12 mouse cellular contexts compared by ENCODE assay signal in genomic region chr14:51886051-51886450, GRCm38 (mm10). TPM values are rescaled to one million over a fixed set of nuclear protein-coding genes. Genes with fewer than 3 reads are reported as not detected.
A peak's percentile ranks its signal among the peaks of the same experiment; 100 is the strongest.
DNase-seq lines count a peak whose midpoint lies in the region; ATAC-seq and TF ChIP-seq lines count a peak whose summit lies in the region.
"Had no signal": no experiment of that assay in that cellular context is flagged by ENCODE, and none has a peak within 500 bp of the region (broad histone marks: within the 10 kb centered on the region; RNA-seq: fewer than 3 reads in every experiment).

No protein-coding gene starts in this region.

- H3K36me3 ChIP-seq in lung, embryonic 15.5 days, result peaks cover 40% of the 10 kb centered on the region
- peaks cover 3% of the 10 kb centered on the region; the same call in 1 of the 2 replicates for H3K36me3 ChIP-seq in forebrain, embryonic 11.5 days (ENCODE audit: control insufficient read depth, insufficient read depth, low read length)
- peaks cover 46% of the 10 kb centered on the region for H3K36me3 ChIP-seq in limb, embryonic 13.5 days
- peaks cover 44% of the 10 kb centered on the region for H3K36me3 ChIP-seq in neural tube, embryonic 15.5 days

- DNase-seq in lung, postnatal 25 days (ENCODE audit: low spot score), result no peak
- no peak for DNase-seq in forebrain, embryonic 11.5 days (ENCODE audit: low spot score)
- DNase-seq in cerebellum, adult 2 months, result no peak
- no peak for DNase-seq in left cerebral cortex, adult 8-10 months (ENCODE audit: low spot score in 2 of 2)
- no peak for DNase-seq in thymus, postnatal 36 days
- DNase-seq: cerebellum, adult 11-12 months had no signal

- H3K4me2 ChIP-seq in lung, embryonic 15.5 days, result peak overlapping the region; percentile 74; the same call in 1 of the 2 replicates
- H3K4me2 ChIP-seq in forebrain, embryonic 11.5 days (ENCODE audit: low read depth, low read length, severe bottlenecking), result peak overlapping the region; percentile 87; the same call in 1 of the 2 replicates
- H3K4me2 ChIP-seq in limb, embryonic 13.5 days (replicated peaks), result peak overlapping the region; percentile 89
- H3K4me2 ChIP-seq in neural tube, embryonic 15.5 days, result peak overlapping the region; percentile 77

- no peaks in the 10 kb centered on the region for H3K27me3 ChIP-seq in lung, embryonic 15.5 days
- H3K27me3 ChIP-seq in forebrain, embryonic 11.5 days (ENCODE audit: control insufficient read depth, insufficient read depth, low read length), result no peaks in the 10 kb centered on the region
- no peaks in the 10 kb centered on the region for H3K27me3 ChIP-seq in limb, embryonic 13.5 days
- H3K27me3 ChIP-seq in neural tube, embryonic 15.5 days (replicated peaks), result no peaks in the 10 kb centered on the region
- H3K27me3 ChIP-seq in cerebellum, adult 2 months (ENCODE audit: control insufficient read depth, insufficient read depth, low read length), result no peaks in the 10 kb centered on the region
- H3K27me3 ChIP-seq: Patski had no signal

- peaks cover 14% of the 10 kb centered on the region for H3K4me1 ChIP-seq in lung, embryonic 15.5 days
- H3K4me1 ChIP-seq in forebrain, embryonic 11.5 days (replicated peaks; ENCODE audit: control insufficient read depth, insufficient read depth, low read length), result peaks cover 3% of the 10 kb centered on the region; the same call in 1 of the 2 replicates
- H3K4me1 ChIP-seq in limb, embryonic 13.5 days, result peaks cover 14% of the 10 kb centered on the region
- H3K4me1 ChIP-seq in neural tube, embryonic 15.5 days, result peaks cover 18% of the 10 kb centered on the region
- peaks cover 4% of the 10 kb centered on the region; the same call in 1 of the 2 replicates for H3K4me1 ChIP-seq in cerebellum, adult 2 months (ENCODE audit: control insufficient read depth, insufficient read depth, low read length)

- H3K9me3 ChIP-seq in lung, embryonic 15.5 days, result no peaks in the 10 kb centered on the region
- no peaks in the 10 kb centered on the region for H3K9me3 ChIP-seq in forebrain, embryonic 11.5 days (ENCODE audit: control insufficient read depth, low read length)
- no peaks in the 10 kb centered on the region for H3K9me3 ChIP-seq in limb, embryonic 13.5 days
- H3K9me3 ChIP-seq in neural tube, embryonic 15.5 days (replicated peaks), result no peaks in the 10 kb centered on the region

- TF ChIP-seq POLR2A in cerebellum, adult 2 months (IDR thresholded peaks at IDR 0.05; ENCODE audit: borderline replicate concordance, insufficient read depth, low read length), result no peak

- ATAC-seq in lung, embryonic 15.5 days (ENCODE audit: borderline replicate concordance, extremely low read depth, low FRiP score, low TSS enrichment), result no peak
- ATAC-seq in forebrain, embryonic 11.5 days (replicated peaks; ENCODE audit: low FRiP score), result no peak
- no peak for ATAC-seq in limb, embryonic 13.5 days (ENCODE audit: low FRiP score, low read depth)
- ATAC-seq in neural tube, embryonic 15.5 days (ENCODE audit: low FRiP score), result no peak
- ATAC-seq: Patski had no signal

- 67% methylated on average over 6 of the region's 6 CpGs for WGBS in lung, embryonic 15.5 days
- WGBS in forebrain, embryonic 11.5 days, result 47% methylated on average over 6 of the region's 6 CpGs
- 67% methylated on average over 6 of the region's 6 CpGs for WGBS in limb, embryonic 13.5 days
- 53% methylated on average over 6 of the region's 6 CpGs for WGBS in neural tube, embryonic 15.5 days
- WGBS in cerebellum, adult 2 months, result 44% methylated on average over 6 of the region's 6 CpGs

- no peak overlapping the region for H3K9ac ChIP-seq in lung, embryonic 15.5 days
- no peak overlapping the region for H3K9ac ChIP-seq in forebrain, embryonic 11.5 days (ENCODE audit: low read length)
- H3K9ac ChIP-seq in limb, embryonic 13.5 days, result no peak overlapping the region
- no peak overlapping the region for H3K9ac ChIP-seq in neural tube, embryonic 15.5 days (replicated peaks)

- TF ChIP-seq CTCF in cerebellum, adult 2 months (IDR thresholded peaks at IDR 0.05; ENCODE audit: borderline replicate concordance, insufficient read depth, low read depth, low read length), result no peak

- peak overlapping the region; percentile 55; the same call in 1 of the 2 replicates for H3K4me3 ChIP-seq in lung, embryonic 15.5 days
- H3K4me3 ChIP-seq in forebrain, embryonic 11.5 days (ENCODE audit: low read depth, low read length), result peak overlapping the region; percentile 65; the same call in 1 of the 2 replicates
- H3K4me3 ChIP-seq in limb, embryonic 13.5 days, result peak overlapping the region; percentile 80
- H3K4me3 ChIP-seq in neural tube, embryonic 15.5 days (replicated peaks), result peak overlapping the region; percentile 76
- H3K4me3 ChIP-seq in cerebellum, adult 2 months (replicated peaks; ENCODE audit: insufficient read depth, low read depth, low read length), result no peak overlapping the region

- H3K27ac ChIP-seq in lung, embryonic 15.5 days, result no peak overlapping the region
- H3K27ac ChIP-seq in forebrain, embryonic 11.5 days (ENCODE audit: low read depth, low read length), result no peak overlapping the region
- H3K27ac ChIP-seq in limb, embryonic 13.5 days, result no peak overlapping the region
- no peak overlapping the region for H3K27ac ChIP-seq in neural tube, embryonic 15.5 days (replicated peaks)
- H3K27ac ChIP-seq in cerebellum, adult 2 months (ENCODE audit: insufficient read depth, low read length), result no peak overlapping the region

RNA-seq across cellular contexts. Expression of gene Mettl17, which starts 1.4 kb away (rescaled TPM):
- 40.0 and 40.1 TPM in 2 replicates for polyA plus RNA-seq in lung, embryonic 15.5 days (2015; fragmentation: Nextera tagmentation; extraction: Ambion mirVana)
- polyA plus RNA-seq in forebrain, embryonic 11.5 days (2014; fragmentation: Nextera tagmentation; extraction: Ambion mirVana), result 48.1 and 60.0 TPM in 2 replicates
- 52.1 and 62.2 TPM in 2 replicates for polyA plus RNA-seq in limb, embryonic 13.5 days (2015; fragmentation: Nextera tagmentation; extraction: Ambion mirVana)
- polyA plus RNA-seq in neural tube, embryonic 15.5 days (2015; fragmentation: Nextera tagmentation; extraction: Ambion mirVana), result 83.5 and 90.9 TPM in 2 replicates
- 52.5 and 55.4 TPM in 2 replicates for polyA plus RNA-seq in cerebellum, adult 2 months (2012; rRNA removed)
- 10 to 100 TPM; 26.5 to 30.4 (median 28.4) TPM for total RNA-seq in left cerebral cortex, adult 8-10 months (2022)

RNA-seq across cellular contexts. Expression of gene Slc39a2, which starts 6.6 kb away (rescaled TPM):
- polyA plus RNA-seq in lung, embryonic 15.5 days (2015; fragmentation: Nextera tagmentation; extraction: Ambion mirVana), result 0.34 and 0.38 TPM in 2 replicates
- 0.45 and 0.89 TPM in 2 replicates for polyA plus RNA-seq in forebrain, embryonic 11.5 days (2014; fragmentation: Nextera tagmentation; extraction: Ambion mirVana)
- polyA plus RNA-seq in limb, embryonic 13.5 days (2015; fragmentation: Nextera tagmentation; extraction: Ambion mirVana), result 1.4 and 1.6 TPM in 2 replicates
- polyA plus RNA-seq in neural tube, embryonic 15.5 days (2015; fragmentation: Nextera tagmentation; extraction: Ambion mirVana), result 1.5 and 2.0 TPM in 2 replicates
- 13.8 and 15.0 TPM in 2 replicates for polyA plus RNA-seq in cerebellum, adult 2 months (2012; rRNA removed)
- 1 to 10 TPM; 3.2 to 5.3 (median 3.8) TPM for total RNA-seq in left cerebral cortex, adult 8-10 months (2022)

RNA-seq across cellular contexts. Expression of gene Ndrg2, which starts 27.9 kb away (rescaled TPM):
- polyA plus RNA-seq in lung, embryonic 15.5 days (2015; fragmentation: Nextera tagmentation; extraction: Ambion mirVana), result 60.6 and 63.7 TPM in 2 replicates
- polyA plus RNA-seq in forebrain, embryonic 11.5 days (2014; fragmentation: Nextera tagmentation; extraction: Ambion mirVana), result 8.9 and 11.2 TPM in 2 replicates
- 53.1 and 61.8 TPM in 2 replicates for polyA plus RNA-seq in limb, embryonic 13.5 days (2015; fragmentation: Nextera tagmentation; extraction: Ambion mirVana)
- 268 and 281 TPM in 2 replicates for polyA plus RNA-seq in neural tube, embryonic 15.5 days (2015; fragmentation: Nextera tagmentation; extraction: Ambion mirVana)
- 997 and 1,033 TPM in 2 replicates for polyA plus RNA-seq in cerebellum, adult 2 months (2012; rRNA removed)
- 100 to 1,000 TPM; 798 to 932 (median 862) TPM for total RNA-seq in left cerebral cortex, adult 8-10 months (2022)

RNA-seq across cellular contexts. Expression of gene Tppp2, which starts 32.2 kb away (rescaled TPM):
- not detected in 2 replicates for polyA plus RNA-seq in lung, embryonic 15.5 days (2015; fragmentation: Nextera tagmentation; extraction: Ambion mirVana)
- polyA plus RNA-seq in forebrain, embryonic 11.5 days (2014; fragmentation: Nextera tagmentation; extraction: Ambion mirVana), result not detected in 2 replicates
- not detected in 2 replicates for polyA plus RNA-seq in limb, embryonic 13.5 days (2015; fragmentation: Nextera tagmentation; extraction: Ambion mirVana)
- not detected in 2 replicates for polyA plus RNA-seq in neural tube, embryonic 15.5 days (2015; fragmentation: Nextera tagmentation; extraction: Ambion mirVana)
- not detected in 2 replicates for polyA plus RNA-seq in cerebellum, adult 2 months (2012; rRNA removed)
- not detected for total RNA-seq in left cerebral cortex, adult 8-10 months (2022)
- total RNA-seq: left cerebral cortex, adult 18-20 months had no signal
- polyA plus RNA-seq: Patski had no signal

RNA-seq across cellular contexts. Expression of gene Ear6, which starts 32.6 kb away (rescaled TPM):
- not detected in 2 replicates for polyA plus RNA-seq in lung, embryonic 15.5 days (2015; fragmentation: Nextera tagmentation; extraction: Ambion mirVana)
- not detected in 2 replicates for polyA plus RNA-seq in forebrain, embryonic 11.5 days (2014; fragmentation: Nextera tagmentation; extraction: Ambion mirVana)
- polyA plus RNA-seq in limb, embryonic 13.5 days (2015; fragmentation: Nextera tagmentation; extraction: Ambion mirVana), result 0.42 TPM in 1 of 2 replicates, not detected in the other
- polyA plus RNA-seq in neural tube, embryonic 15.5 days (2015; fragmentation: Nextera tagmentation; extraction: Ambion mirVana), result 0.42 TPM in 1 of 2 replicates, not detected in the other
- polyA plus RNA-seq in cerebellum, adult 2 months (2012; rRNA removed), result not detected in 2 replicates
- total RNA-seq in left cerebral cortex, adult 8-10 months (2022), result not detected
- total RNA-seq: left cerebral cortex, adult 18-20 months had no signal
- polyA plus RNA-seq: Patski; testis, adult 2 months had no signal
